Mouse (Mus musculus): Measurements from ENCODE around the gene C87414.
"Not testable (repeated sequence)": the region's sequence is repeated elsewhere in the genome, so short reads cannot be mapped to it uniquely, and the experiment has no call there.

DNA sequence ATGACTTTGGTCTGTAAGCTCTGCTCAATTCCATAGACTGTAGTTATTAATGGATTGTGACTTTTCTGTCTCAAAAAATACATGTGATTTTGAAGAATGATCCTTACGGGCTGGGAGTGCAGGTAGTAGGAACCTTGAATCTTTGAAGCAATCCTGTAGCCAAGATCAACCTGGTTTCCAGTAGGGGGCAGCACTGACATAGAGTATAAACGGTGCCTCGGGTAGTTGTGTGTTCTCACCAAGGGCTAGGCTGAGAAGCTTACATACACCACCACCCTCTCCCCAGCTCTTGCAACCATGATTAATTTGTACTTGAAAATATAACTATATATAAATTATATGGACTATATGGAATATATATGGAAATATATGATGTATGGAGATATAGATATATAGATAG lies 13.3 kb upstream of the C87414 start:
- TF ChIP-seq POLR2A (IDR thresholded peaks at IDR 0.05; ENCODE audit: low read depth, low read length); CTCF (conservative IDR thresholded peaks at IDR 0.05; ENCODE audit: insufficient read depth, insufficient read length, low read depth, low read length): not testable (repeated sequence)

Measured in kidney, adult 2 months (tissue).